Mouse (Mus musculus) ES-Bruce4 (cell line): ENCODE results near the gene Vrk1. TPM values are rescaled to one million over a fixed set of nuclear protein-coding genes. Genes with fewer than 3 reads are reported as not detected.

Source experiments
- H3K27ac ChIP-seq: 2 replicates; pipeline ENCODE4 v1.5.1; 2012; ENCODE audit warnings: low read length, inconsistent platforms; ENCODE audit not compliant: insufficient read depth
- H3K27me3 ChIP-seq: 2 replicates; pipeline ENCODE4 v1.6.1; 2012; ENCODE audit warnings: mild to moderate bottlenecking, low read length, inconsistent platforms; ENCODE audit not compliant: control insufficient read depth, poor library complexity, insufficient read depth, severe bottlenecking
- H3K36me3 ChIP-seq: 2 replicates; pipeline ENCODE4 v1.6.1; 2012; ENCODE audit warnings: inconsistent platforms, mild to moderate bottlenecking, low read length, moderate library complexity; ENCODE audit not compliant: control insufficient read depth, poor library complexity, insufficient read depth, severe bottlenecking
- H3K4me1 ChIP-seq: one replicate; pipeline ENCODE4 v1.8.1; 2011; ENCODE audit warnings: low read length; ENCODE audit not compliant: control insufficient read depth, insufficient read depth
- H3K4me3 ChIP-seq: 2 replicates; pipeline ENCODE4 v1.5.1; 2011; ENCODE audit warnings: low read depth, mild to moderate bottlenecking, low read length
- H3K9ac ChIP-seq: 2 replicates; pipeline ENCODE4 v1.6.1; 2012; ENCODE audit warnings: low read depth, mild to moderate bottlenecking, inconsistent platforms; ENCODE audit not compliant: poor library complexity, severe bottlenecking
- H3K9me3 ChIP-seq: replicated peaks from 2 replicates; pipeline ENCODE4 v1.6.1; 2012; ENCODE audit warnings: mild to moderate bottlenecking, low read length, inconsistent platforms; ENCODE audit not compliant: control insufficient read depth, poor library complexity, insufficient read depth, severe bottlenecking
- CTCF ChIP-seq: IDR thresholded peaks from one replicate; pipeline ENCODE4 v1.8.1; 2011; ENCODE audit warnings: low read depth, low read length
- EP300 ChIP-seq: IDR thresholded peaks from 2 replicates; pipeline ENCODE4 v1.6.1; 2011; ENCODE audit warnings: low read depth, low read length; ENCODE audit not compliant: insufficient read depth
- POLR2A ChIP-seq: IDR thresholded peaks from one replicate; pipeline ENCODE4 v1.8.1; 2011; ENCODE audit warnings: low read length; ENCODE audit not compliant: insufficient read depth
- polyA plus RNA-seq: library from polyadenylated mRNA; stranded (reverse); fragments of >200 nt; gene quantifications from 2 replicates; pipeline ENCODE4 v1.2.4, GENCODE M21; 2011; ENCODE audit warnings: low read depth; ENCODE audit not compliant: missing spikeins, insufficient read depth, insufficient read length

The Vrk1 gene
- polyA plus RNA-seq, 1 experiment, result 85.6 TPM

- H3K9ac ChIP-seq, result no peak overlapping the region
- no peaks in the 10 kb centered on the region for H3K36me3 ChIP-seq
- no peak overlapping the region for H3K4me3 ChIP-seq
- H3K4me1 ChIP-seq, result no peaks in the 10 kb centered on the region
- TF ChIP-seq CTCF (no peak), POLR2A (no peak), EP300 (no peak)
- no peaks in the 10 kb centered on the region for H3K27me3 ChIP-seq
- no peaks in the 10 kb centered on the region for H3K9me3 ChIP-seq
- 0 out of 2 replicates have a peak overlapping the region, but pooled peaks have one; percentile 1 for H3K27ac ChIP-seq
Measured at GRCm38 (mm10) chr12:106082191-106082957, 72.3 kb downstream of the Vrk1 start.

GRCm38 (mm10) chr12:106082958-106083381 lies 72.9 kb downstream of the Vrk1 start:
- TF ChIP-seq CTCF, result no peak
- no peak for TF ChIP-seq EP300
- TF ChIP-seq POLR2A, result no peak
- no peak overlapping the region for H3K27ac ChIP-seq
- no peaks in the 10 kb centered on the region for H3K27me3 ChIP-seq
- no peaks in the 10 kb centered on the region for H3K4me1 ChIP-seq
- no peak overlapping the region for H3K9ac ChIP-seq
- H3K36me3 ChIP-seq, result no peaks in the 10 kb centered on the region
- no peaks in the 10 kb centered on the region for H3K9me3 ChIP-seq
- H3K4me3 ChIP-seq, result no peak overlapping the region

DNA sequence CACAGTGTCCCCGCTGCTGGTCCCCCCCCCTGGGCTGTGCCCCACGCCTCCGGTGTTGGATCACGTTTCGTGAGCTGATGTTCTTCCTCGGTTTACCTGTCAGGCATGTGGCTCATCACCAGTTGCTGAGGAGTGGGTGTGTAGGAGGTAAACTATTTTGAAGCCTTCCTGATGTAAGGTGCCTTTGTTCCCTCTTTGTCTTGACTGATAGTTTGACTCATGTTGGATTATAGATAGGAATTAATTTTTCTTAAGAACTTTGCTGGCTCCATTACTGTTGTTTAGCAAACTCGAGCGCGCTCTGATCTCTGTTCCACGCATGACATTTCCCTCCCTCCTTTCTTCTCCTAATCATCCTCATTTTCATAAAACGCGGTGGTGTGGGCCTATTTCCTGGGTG lies 74.1 kb downstream of the Vrk1 start:
- Histone ChIP-seq H3K9ac (no peak overlapping the region), H3K4me1 (no peaks in the 10 kb centered on the region), H3K4me3 (no peak overlapping the region), H3K27ac (no peak overlapping the region), H3K27me3 (no peaks in the 10 kb centered on the region), H3K36me3 (no peaks in the 10 kb centered on the region), H3K9me3 (no peaks in the 10 kb centered on the region)
- TF ChIP-seq POLR2A, result no peak
- TF ChIP-seq EP300, result no peak
- no peak for TF ChIP-seq CTCF

GRCm38 (mm10) chr12:106094827-106095226 lies 84.8 kb downstream of the Vrk1 start:
- no peaks in the 10 kb centered on the region for H3K4me1 ChIP-seq
- peaks cover 3% of the 10 kb centered on the region; the same call in 1 of the 2 replicates for H3K9me3 ChIP-seq
- no peaks in the 10 kb centered on the region for H3K27me3 ChIP-seq
- H3K9ac ChIP-seq, result no peak overlapping the region
- H3K4me3 ChIP-seq, result no peak overlapping the region
- H3K27ac ChIP-seq, result no peak overlapping the region
- TF ChIP-seq EP300 (no peak), CTCF (no peak), POLR2A (no peak)
- H3K36me3 ChIP-seq, result no peaks in the 10 kb centered on the region

GRCm38 (mm10) chr12:106102003-106102402 lies 92.0 kb downstream of the Vrk1 start:
- Histone ChIP-seq H3K4me1 (peaks cover 1% of the 10 kb centered on the region), H3K36me3 (no peaks in the 10 kb centered on the region), H3K27ac (no peak overlapping the region), H3K9me3 (no peaks in the 10 kb centered on the region), H3K27me3 (no peaks in the 10 kb centered on the region), H3K4me3 (no peak overlapping the region), H3K9ac (no peak overlapping the region)
- TF ChIP-seq CTCF (peak; percentile 2), POLR2A (no peak), EP300 (no peak)

- Histone ChIP-seq H3K9ac (no peak overlapping the region), H3K9me3 (no peaks in the 10 kb centered on the region), H3K36me3 (no peaks in the 10 kb centered on the region), H3K27ac (no peak overlapping the region), H3K4me1 (peaks cover 1% of the 10 kb centered on the region), H3K4me3 (no peak overlapping the region), H3K27me3 (no peaks in the 10 kb centered on the region)
- no peak for TF ChIP-seq POLR2A
- no peak for TF ChIP-seq EP300
- no peak for TF ChIP-seq CTCF
Measured at GRCm38 (mm10) chr12:106102726-106103643, 93.0 kb downstream of the Vrk1 start.
